Mouse (Mus musculus): ENCODE results near the gene Abcg8.

DNA sequence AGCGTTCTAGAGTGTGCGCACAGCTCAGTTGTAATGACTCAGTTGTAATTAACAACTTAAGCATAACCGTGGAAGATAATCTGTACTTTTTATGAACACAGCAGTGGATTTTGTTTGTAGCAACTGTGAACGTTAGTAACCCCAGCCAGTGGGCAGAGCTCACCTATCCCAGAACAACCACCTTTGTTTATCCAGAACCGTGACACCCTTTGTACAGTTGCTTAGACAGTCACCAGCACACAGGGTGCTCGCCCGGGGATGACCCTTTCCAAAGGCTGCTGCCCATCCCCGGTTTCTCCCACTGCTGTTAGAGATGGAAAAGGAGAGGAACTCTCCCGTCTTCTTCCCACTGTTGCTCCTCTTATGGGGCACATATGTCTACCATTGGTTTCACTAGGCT lies 22.6 kb upstream of the Abcg8 start:
- TF ChIP-seq CTCF (IDR thresholded peaks at IDR 0.05; ENCODE audit: extremely low read depth, insufficient read depth, low read length) (no peak), POLR2A (IDR thresholded peaks at IDR 0.05; ENCODE audit: extremely low read depth, insufficient read depth, low read length) (no peak)
